Mouse (Mus musculus) hindlimb bud, embryonic 11.5 days (tissue): ENCODE results near the gene Fuom.

Experiments used
- DNase-seq: peaks from one replicate; pipeline ENCODE4 v3.0.0-alpha.2; 2012; ENCODE audit warnings: low read depth, low spot score; ENCODE audit errors: extremely low spot score

Gene Fuom

GRCm38 (mm10) chr7:140057413-140058407 is 44.5 kb downstream of the Fuom start:
- no peak for DNase-seq

- DNase-seq = no peak
These were observed 48.1 kb downstream of the Fuom start for GRCm38 (mm10) chr7:140054124-140054523.

DNA sequence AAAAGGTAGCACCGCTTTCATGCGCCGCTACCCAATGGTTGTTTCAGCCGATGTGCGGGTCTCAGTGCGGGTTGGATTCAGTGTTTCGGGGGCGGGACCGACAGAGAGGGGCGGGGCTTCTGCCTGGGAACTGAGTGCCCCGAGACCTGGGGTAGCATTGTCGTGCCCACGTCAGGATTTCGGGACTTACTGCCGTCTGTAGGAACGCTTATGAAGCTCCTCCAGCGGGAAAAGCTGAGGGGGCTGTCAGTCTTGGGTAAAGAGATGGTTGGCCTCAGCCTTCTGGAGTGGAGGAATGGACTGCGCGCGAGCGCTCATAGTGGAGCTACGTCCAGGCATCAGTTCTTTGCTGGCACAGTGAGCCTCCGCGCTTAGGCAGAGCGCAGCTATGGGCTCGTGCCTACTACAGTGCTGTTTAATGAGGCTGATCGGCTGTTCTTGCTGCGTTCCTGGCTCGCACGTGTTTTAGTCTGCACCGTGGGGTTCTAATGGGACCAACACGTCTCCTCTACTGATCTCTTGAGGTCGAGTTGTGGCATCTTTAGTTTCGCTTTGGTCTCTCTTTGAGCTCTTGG is 53.0 kb downstream of the Fuom start:
- DNase-seq = no peak

DNA sequence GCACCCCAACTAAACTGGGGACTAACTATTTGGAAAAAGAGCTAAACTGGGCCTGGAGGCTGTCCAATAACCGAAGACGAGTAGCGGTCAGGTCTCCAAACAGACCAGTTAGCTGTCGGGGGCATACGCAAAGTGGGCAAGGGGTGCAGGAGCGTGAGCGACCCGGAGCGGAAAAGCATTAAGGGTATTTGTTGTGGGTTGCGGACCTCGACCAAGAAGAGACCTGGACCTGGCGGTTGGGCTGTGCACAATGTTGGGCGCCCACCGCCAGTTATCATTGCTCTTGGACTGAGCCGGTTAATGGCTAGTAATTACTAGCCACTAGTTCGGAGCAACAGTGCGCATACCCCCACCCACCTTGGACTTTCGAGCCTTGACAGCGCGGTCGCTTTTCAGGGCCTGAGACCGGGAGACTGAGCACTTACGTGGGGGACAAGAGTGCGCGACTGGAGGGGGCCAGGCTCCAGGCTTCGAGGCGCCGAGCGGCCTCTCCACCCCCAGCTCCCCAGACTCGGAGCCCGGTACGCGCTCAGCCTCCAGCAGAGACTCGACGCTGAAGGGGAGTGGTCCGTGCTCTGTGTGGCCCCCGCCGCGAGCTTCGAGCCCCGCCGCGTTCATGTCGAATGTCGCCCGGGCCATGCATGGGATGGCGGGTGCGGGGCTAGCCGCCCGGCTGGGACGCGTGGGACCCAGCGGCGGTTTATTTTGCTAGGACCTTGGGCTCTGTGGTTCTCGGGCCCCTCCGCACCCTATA is 53.7 kb downstream of the Fuom start, which contains the start of gene Msx3:
TSS of gene Msx3 (minus strand) at position 729 of the 754 bp plus-strand sequence.
- DNase-seq = no peak

DNA sequence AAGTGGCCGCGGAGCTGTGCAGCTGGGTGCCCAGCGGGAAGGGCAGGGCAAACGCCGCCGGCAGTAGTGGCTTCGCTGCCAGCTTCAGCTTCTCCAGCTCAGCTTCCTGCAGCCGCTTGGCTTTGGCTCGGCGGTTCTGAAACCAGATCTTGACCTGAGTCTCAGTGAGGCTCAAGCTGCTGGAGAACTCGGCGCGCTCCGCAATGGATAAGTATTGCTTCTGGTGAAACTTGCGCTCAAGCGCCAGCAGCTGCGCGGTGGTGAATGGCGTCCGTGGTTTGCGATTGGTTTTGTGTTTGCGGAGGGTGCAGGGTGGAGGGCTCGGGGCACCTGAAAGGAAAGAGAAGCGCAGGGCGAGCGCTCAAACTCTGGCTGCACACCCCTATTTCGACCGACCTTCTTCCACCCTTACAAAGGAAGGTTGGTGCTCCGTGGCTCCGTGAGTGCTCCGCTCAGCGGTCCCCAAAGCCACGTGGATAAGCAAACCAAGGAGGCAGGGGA is 54.4 kb downstream of the Fuom start:
- no peak for DNase-seq
